Mouse (Mus musculus) erythroblast, embryonic 14.5 days (primary cell): Measurements from ENCODE around the gene Cnst.

Source experiments
- GATA1 ChIP-seq: IDR thresholded peaks from 2 replicates; pipeline ENCODE4 v1.6.1; 2012; ENCODE audit warnings: low read length, inconsistent platforms, mixed read lengths
- TAL1 ChIP-seq: IDR thresholded peaks from 3 replicates; pipeline ENCODE4 v1.6.1; 2012; ENCODE audit warnings: low read length, inconsistent platforms, mixed read lengths

DNA sequence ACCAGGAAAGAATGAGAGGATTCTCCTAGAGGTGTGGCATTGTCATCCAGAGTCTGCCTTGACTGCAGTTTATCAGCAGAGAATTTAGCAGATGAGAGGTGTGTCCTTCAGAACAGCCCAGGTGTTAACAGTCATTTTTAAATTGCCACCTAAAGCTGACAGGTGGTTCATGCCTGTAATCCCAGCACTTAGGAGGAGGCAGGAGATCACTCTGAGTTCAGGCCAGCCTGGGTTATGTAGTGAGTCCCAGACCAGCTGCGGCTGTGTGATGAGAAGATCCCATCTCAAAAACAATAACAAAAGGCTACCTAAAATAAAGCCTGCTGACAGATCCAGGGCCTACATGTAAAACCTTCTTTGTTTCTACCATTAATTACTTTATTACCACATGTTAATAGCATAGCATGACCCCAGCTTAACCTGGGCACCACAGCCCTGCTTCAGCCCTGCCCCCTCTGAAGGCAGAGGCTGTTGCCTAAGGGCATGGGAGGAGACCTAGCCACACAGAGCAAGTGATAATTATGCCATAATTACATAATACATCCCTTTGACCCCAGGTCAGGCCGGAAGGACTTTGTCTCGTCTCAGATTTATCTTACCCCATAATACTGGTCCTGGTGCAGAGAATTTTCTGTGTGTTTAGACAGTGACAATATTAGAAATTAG lies 40.4 kb downstream of the Cnst start:
- TF ChIP-seq GATA1 = no peak
- TF ChIP-seq TAL1 = no peak
